Mouse (Mus musculus): ENCODE measurements around the gene Caskin2. TPM values are rescaled to one million over a fixed set of nuclear protein-coding genes. Genes with fewer than 3 reads are reported as not detected.

The Caskin2 gene
- total and polyA plus RNA-seq, 3 experiments = 2.9 to 8.2 (median 6.4) TPM

- in situ Hi-C loops (cut with MboI; ENCODE audit: low pct_ligation_motif_present, low pct_unique_long_range_greater_than_20kb, low sequenced_read_pairs) (no loop called here), dilution Hi-C loops (cut with MboI; ENCODE audit: extremely low pct_ligation_motif_present, extremely low pct_unique_long_range_greater_than_20kb, low sequenced_read_pairs) (no loop called here)
- no peak overlapping the region for H3K27ac ChIP-seq (ENCODE audit: insufficient read depth, low read depth)
- no peaks in the 10 kb centered on the region for H3K27me3 ChIP-seq (replicated peaks)
- peaks cover 10 to 37% of the 10 kb centered on the region in 2 experiments for H3K4me1 ChIP-seq (ENCODE audit: control insufficient read depth in 1 of 2, insufficient read depth in 2 of 2)
- no peaks in the 10 kb centered on the region for H3K79me2 ChIP-seq (replicated peaks; ENCODE audit: control insufficient read depth, extremely low read depth, insufficient read depth, poor library complexity, severe bottlenecking)
- peaks cover 24 to 74% of the 10 kb centered on the region in 2 experiments for H3K36me3 ChIP-seq (replicated peaks in 1 of 2; ENCODE audit: control insufficient read depth in 1 of 2, insufficient read depth in 1 of 2, low read length in 1 of 2)
- no peak overlapping the region for H3K4me3 ChIP-seq (replicated peaks in 1 of 3; ENCODE audit: low read depth in 2 of 3, low read length in 2 of 3, poor library complexity in 1 of 3)
- no peak for DNase-seq (ENCODE audit: extremely low read depth)
- H3K4me2 ChIP-seq (ENCODE audit: insufficient read depth, low read depth, poor library complexity, severe bottlenecking) = no peak overlapping the region
- no peak overlapping the region for H3K9ac ChIP-seq (ENCODE audit: insufficient read depth, low read depth)
- TF ChIP-seq MXI1 (IDR thresholded peaks at IDR 0.05; ENCODE audit: low read depth, low read length) = no peak
- TF ChIP-seq NELFE (IDR thresholded peaks at IDR 0.05; ENCODE audit: low read depth, low read length) = no peak
- TF ChIP-seq ZC3H11A (IDR thresholded peaks at IDR 0.05; ENCODE audit: low read depth, low read length) = no peak
- no peak for TF ChIP-seq TCF12 (IDR thresholded peaks at IDR 0.05; ENCODE audit: low read depth, low read length)
- no peak for TF ChIP-seq EP300 (IDR thresholded peaks at IDR 0.05; ENCODE audit: low read length)
- no peak for TF ChIP-seq TBP (conservative IDR thresholded peaks at IDR 0.05; ENCODE audit: low read depth, low read length)
- TF ChIP-seq BHLHE40 (IDR thresholded peaks at IDR 0.05; ENCODE audit: low read depth, low read length) = no peak
- TF ChIP-seq UBTF (IDR thresholded peaks at IDR 0.05; ENCODE audit: low read depth, low read length) = no peak
- no peak for TF ChIP-seq CHD2 (IDR thresholded peaks at IDR 0.05; ENCODE audit: low read length)
- no peak for TF ChIP-seq KAT2A (IDR thresholded peaks at IDR 0.05; ENCODE audit: insufficient replicate concordance, low read length)
- no peak for TF ChIP-seq HCFC1 (IDR thresholded peaks at IDR 0.05; ENCODE audit: low read depth, low read length)
- no peak for TF ChIP-seq ZNF384 (IDR thresholded peaks at IDR 0.05; ENCODE audit: low read depth, low read length)
- no peak for TF ChIP-seq CHD1 (IDR thresholded peaks at IDR 0.05; ENCODE audit: low read depth, low read length)
- no peak for TF ChIP-seq PAX5 (IDR thresholded peaks at IDR 0.05; ENCODE audit: low read length)
- no peak for TF ChIP-seq JUND (conservative IDR thresholded peaks at IDR 0.05; ENCODE audit: low read depth, low read length)
- no peak for TF ChIP-seq NRF1 (IDR thresholded peaks at IDR 0.05; ENCODE audit: low read depth, low read length)
- no peaks in the 10 kb centered on the region for H3K9me3 ChIP-seq (replicated peaks; ENCODE audit: low read length)
Measured at GRCm38 (mm10) chr11:115809311-115809781, 4.1 kb downstream of the Caskin2 start.

- no peaks in the 10 kb centered on the region for H3K79me2 ChIP-seq (replicated peaks; ENCODE audit: control insufficient read depth, extremely low read depth, insufficient read depth, poor library complexity, severe bottlenecking)
- H3K36me3 ChIP-seq (replicated peaks in 1 of 2; ENCODE audit: control insufficient read depth in 1 of 2, insufficient read depth in 1 of 2, low read length in 1 of 2) = peaks cover 26 to 77% of the 10 kb centered on the region in 2 experiments
- DNase-seq (ENCODE audit: extremely low read depth) = no peak
- H3K4me3 ChIP-seq (replicated peaks in 1 of 3; ENCODE audit: low read depth in 2 of 3, low read length in 2 of 3, poor library complexity in 1 of 3) = no peak overlapping the region
- H3K9ac ChIP-seq (ENCODE audit: insufficient read depth, low read depth) = no peak overlapping the region
- H3K27me3 ChIP-seq (replicated peaks) = no peaks in the 10 kb centered on the region
- TF ChIP-seq ZMIZ1 (IDR thresholded peaks at IDR 0.05; ENCODE audit: low read depth, low read length) (no peak), ZNF384 (IDR thresholded peaks at IDR 0.05; ENCODE audit: low read depth, low read length) (no peak), SIN3A (IDR thresholded peaks at IDR 0.05; ENCODE audit: low read length) (no peak), RCOR1 (conservative IDR thresholded peaks at IDR 0.05; ENCODE audit: low read depth, low read length) (no peak), UBTF (IDR thresholded peaks at IDR 0.05; ENCODE audit: low read depth, low read length) (no peak), POLR2A (IDR thresholded peaks at IDR 0.05; ENCODE audit: low read depth, low read length) (no peak), GABPA (IDR thresholded peaks at IDR 0.05; ENCODE audit: insufficient replicate concordance, low read depth, low read length) (no peak), ZC3H11A (IDR thresholded peaks at IDR 0.05; ENCODE audit: low read depth, low read length) (no peak), JUN (IDR thresholded peaks at IDR 0.05; ENCODE audit: insufficient read depth, low read depth, low read length) (no peak), MEF2A (IDR thresholded peaks at IDR 0.05; ENCODE audit: borderline replicate concordance, low read depth, low read length) (no peak), ELF1 (IDR thresholded peaks at IDR 0.05; ENCODE audit: low read depth, low read length) (no peak)
- H3K4me1 ChIP-seq (ENCODE audit: control insufficient read depth in 1 of 2, insufficient read depth in 2 of 2) = peaks cover 10 to 33% of the 10 kb centered on the region in 2 experiments
- no peaks in the 10 kb centered on the region for H3K9me3 ChIP-seq (replicated peaks; ENCODE audit: low read length)
- no peak overlapping the region for H3K27ac ChIP-seq (ENCODE audit: insufficient read depth, low read depth)
- dilution Hi-C loops (cut with MboI; ENCODE audit: extremely low pct_ligation_motif_present, extremely low pct_unique_long_range_greater_than_20kb, low sequenced_read_pairs) = no loop called here
- in situ Hi-C loops (cut with MboI; ENCODE audit: low pct_ligation_motif_present, low pct_unique_long_range_greater_than_20kb, low sequenced_read_pairs) = no loop called here
- H3K4me2 ChIP-seq (ENCODE audit: insufficient read depth, low read depth, poor library complexity, severe bottlenecking) = no peak overlapping the region
Measured at GRCm38 (mm10) chr11:115808696-115809310, 4.6 kb downstream of the Caskin2 start.

Measured in CH12.LX (cell line).